In the genomic region with DNA sequence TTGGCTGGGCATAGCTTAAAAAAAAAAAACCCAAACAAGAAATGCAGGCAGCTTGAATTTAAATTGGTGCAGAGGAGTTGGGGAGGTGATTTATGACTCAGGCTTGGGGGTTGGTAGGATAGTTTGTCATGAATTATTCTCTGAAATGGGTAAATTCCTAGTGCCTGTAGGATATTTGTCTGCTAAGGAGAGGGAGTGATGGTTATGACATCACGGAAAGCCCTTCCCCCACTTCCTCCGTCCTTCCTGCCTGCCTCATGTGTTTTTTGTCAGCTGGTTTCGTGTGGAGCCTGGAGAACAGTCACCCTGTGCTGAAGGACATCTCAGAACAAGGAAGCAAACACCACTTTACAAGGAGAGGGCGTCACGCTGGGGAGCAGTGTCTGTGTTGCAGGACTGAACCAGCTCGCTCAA, we compare ENCODE assay signal across 9 mouse cellular contexts. TPM values are rescaled to one million over a fixed set of nuclear protein-coding genes. Genes with fewer than 3 reads are reported as not detected.
DNase-seq lines count a peak whose midpoint lies in the region; ATAC-seq and TF ChIP-seq lines count a peak whose summit lies in the region.
"Had no signal": no experiment of that assay in that cellular context is flagged by ENCODE, and none has a peak within 500 bp of the region (broad histone marks: within the 10 kb centered on the region; RNA-seq: fewer than 3 reads in every experiment).

No protein-coding gene starts in this region.

- H3K27me3 ChIP-seq in embryonic facial prominence, embryonic 11.5 days (ENCODE audit: control insufficient read depth, insufficient read depth, low read length), result no peaks in the 10 kb centered on the region
- H3K27me3 ChIP-seq: embryonic facial prominence, embryonic 13.5 days had no signal

- no peak overlapping the region for H3K9ac ChIP-seq in embryonic facial prominence, embryonic 11.5 days (replicated peaks; ENCODE audit: low read length)
- H3K9ac ChIP-seq: embryonic facial prominence, embryonic 13.5 days had no signal

- H3K4me2 ChIP-seq in embryonic facial prominence, embryonic 11.5 days (ENCODE audit: low read depth, low read length), result no peak overlapping the region
- H3K4me2 ChIP-seq: embryonic facial prominence, embryonic 13.5 days had no signal

- no peak for TF ChIP-seq CTCF in lung, adult 2 months (IDR thresholded peaks at IDR 0.05; ENCODE audit: insufficient read depth, low read length)

- WGBS in embryonic facial prominence, embryonic 11.5 days, result 30% methylated on average over 6 of the region's 6 CpGs
- 5% methylated on average over 6 of the region's 6 CpGs for WGBS in lung, adult 2 months

- no peak overlapping the region for H3K4me3 ChIP-seq in embryonic facial prominence, embryonic 11.5 days (ENCODE audit: low read depth, low read length)
- no peak overlapping the region for H3K4me3 ChIP-seq in lung, adult 2 months (replicated peaks; ENCODE audit: extremely low read depth, low read depth, low read length)
- H3K4me3 ChIP-seq: embryonic facial prominence, embryonic 13.5 days had no signal

- peak; percentile 42; the same call in 1 of the 2 replicates for ATAC-seq in embryonic facial prominence, embryonic 11.5 days (replicated peaks; ENCODE audit: insufficient number of reproducible peaks, low FRiP score, low TSS enrichment, low read depth)
- peak; percentile 66 to 78 for ATAC-seq in hematopoietic stem cell, adult 5-6 weeks (replicated peaks in 1 of 2; ENCODE audit: insufficient read depth in 1 of 2, low FRiP score in 2 of 2, low TSS enrichment in 1 of 2, low read depth in 1 of 2, poor library complexity in 2 of 2, severe bottlenecking in 2 of 2)
- no peak for ATAC-seq in megakaryocyte-erythroid progenitor cell, adult 5-6 weeks (replicated peaks; ENCODE audit: low FRiP score, low TSS enrichment, poor library complexity, severe bottlenecking)

- DNase-seq in 3T3-L1 (ENCODE audit: low read depth, low spot score), result peak; percentile 93
- peak; percentile 79 for DNase-seq in Muller cell, postnatal 12 days (ENCODE audit: inconsistent ontology term)
- peak; percentile 49 for DNase-seq in embryonic facial prominence, embryonic 11.5 days (ENCODE audit: low spot score)
- DNase-seq in layer of hippocampus, adult 18-20 months (ENCODE audit: low spot score in 2 of 2), result peak; percentile 38 to 72
- peak; percentile 38 for DNase-seq in lung, adult 2 months
- DNase-seq in right cerebral cortex, postnatal 14 days, result peak; percentile 41

- peaks cover 3% of the 10 kb centered on the region for H3K4me1 ChIP-seq in embryonic facial prominence, embryonic 11.5 days (ENCODE audit: control insufficient read depth, insufficient read depth, low read length)
- peaks cover 43% of the 10 kb centered on the region for H3K4me1 ChIP-seq in lung, adult 2 months (ENCODE audit: control insufficient read depth, insufficient read depth, low read length)

- H3K27ac ChIP-seq in embryonic facial prominence, embryonic 11.5 days (replicated peaks; ENCODE audit: low read depth, low read length), result no peak overlapping the region
- H3K27ac ChIP-seq: embryonic facial prominence, embryonic 13.5 days had no signal

- no peaks in the 10 kb centered on the region for H3K36me3 ChIP-seq in embryonic facial prominence, embryonic 11.5 days (replicated peaks; ENCODE audit: control insufficient read depth, insufficient read depth, low read depth, low read length)
- H3K36me3 ChIP-seq: embryonic facial prominence, embryonic 13.5 days had no signal

- TF ChIP-seq POLR2A in lung, adult 2 months (IDR thresholded peaks at IDR 0.05; ENCODE audit: borderline replicate concordance, extremely low read depth, low read depth, low read length), result no peak

- no peaks in the 10 kb centered on the region for H3K9me3 ChIP-seq in embryonic facial prominence, embryonic 11.5 days (replicated peaks; ENCODE audit: control insufficient read depth, low read length)
- H3K9me3 ChIP-seq: embryonic facial prominence, embryonic 13.5 days had no signal

RNA-seq across cellular contexts. Expression of gene Dyrk1a, which starts 31.7 kb away (rescaled TPM):
- 12.1 and 13.6 TPM in 2 replicates for polyA plus RNA-seq in embryonic facial prominence, embryonic 11.5 days (2014; fragmentation: Nextera tagmentation; extraction: Ambion mirVana)
- total RNA-seq in hematopoietic stem cell, adult 5-6 weeks (2017), result 84.5 and 89.6 TPM in 2 replicates
- total RNA-seq in layer of hippocampus, adult 18-20 months (2021), result 10 to 100 TPM; 86.6 to 93.2 TPM
- 26.1 and 32.4 TPM in 2 replicates for polyA plus RNA-seq in lung, adult 2 months (2012; rRNA removed)
- total RNA-seq in megakaryocyte-erythroid progenitor cell, adult 5-6 weeks (2014; fragmentation: Nextera tagmentation), result 39.5 and 43.9 TPM in 2 replicates
- 59.8 and 62.4 TPM in 2 replicates for total RNA-seq in megakaryocyte-erythroid progenitor cell, adult 5-6 weeks (2017)

Comparison
In these comparisons a context has a peak if more than half of its experiments do, and no peak if none do; other contexts are left out.
1. DNase-seq: peak in every context shown above with its lines; median percentile 93 in 3T3-L1; 79 in Muller cell, postnatal 12 days; 55 in layer of hippocampus, adult 18-20 months; 49 in embryonic facial prominence, embryonic 11.5 days; 41 in right cerebral cortex, postnatal 14 days; 38 in lung, adult 2 months.